Mouse (Mus musculus) bone marrow macrophage, adult 2 months (primary cell): ENCODE measurements at regions not wholly inside any gene's neighbourhood (a gene's known extent, or its start where the extent isn't known, plus 50 kb on each side); places are given as distances from the start of the nearest gene placed in this dataset.

Experiments used
- H3K27ac ChIP-seq: 2 replicates; pipeline ENCODE4 v1.5.1; 2012; ENCODE audit warnings: low read depth, low read length; ENCODE audit not compliant: insufficient read depth
- H3K4me1 ChIP-seq: 2 replicates; pipeline ENCODE4 v1.6.1; 2012; ENCODE audit warnings: low read length; ENCODE audit not compliant: control insufficient read depth, insufficient read depth
- H3K4me3 ChIP-seq: 2 replicates; pipeline ENCODE4 v1.5.1; 2012; ENCODE audit warnings: mild to moderate bottlenecking, low read length, moderate library complexity; ENCODE audit not compliant: insufficient read depth
- CTCF ChIP-seq: IDR thresholded peaks from 2 replicates; pipeline ENCODE4 v1.5.1; 2012; ENCODE audit warnings: low read depth, mild to moderate bottlenecking, low read length, moderate library complexity
- POLR2A ChIP-seq: IDR thresholded peaks from 2 replicates; pipeline ENCODE4 v1.6.1; 2012; ENCODE audit warnings: mild to moderate bottlenecking, low read depth, low read length, borderline replicate concordance

- H3K27ac ChIP-seq: no peak overlapping the region
- peaks cover 30% of the 10 kb centered on the region for H3K4me1 ChIP-seq
- TF ChIP-seq CTCF (no peak), POLR2A (no peak)
- no peak overlapping the region for H3K4me3 ChIP-seq
These were observed 198.1 kb upstream of the Jun start for GRCm38 (mm10) chr4:95250083-95250482.

GRCm38 (mm10) chr4:95269766-95270165 is 217.7 kb upstream of the Jun start:
- TF ChIP-seq POLR2A (no peak), CTCF (no peak)
- Histone ChIP-seq H3K4me1 (peaks cover 11% of the 10 kb centered on the region), H3K27ac (peak overlapping the region; percentile 57), H3K4me3 (no peak overlapping the region)

GRCm38 (mm10) chr4:95270389-95270788 is 218.4 kb upstream of the Jun start:
- peak overlapping the region; percentile 1; the same call in 1 of the 2 replicates for H3K27ac ChIP-seq
- peaks cover 11% of the 10 kb centered on the region for H3K4me1 ChIP-seq
- no peak overlapping the region for H3K4me3 ChIP-seq
- TF ChIP-seq CTCF: no peak
- TF ChIP-seq POLR2A: no peak

- no peak for TF ChIP-seq CTCF
- no peak for TF ChIP-seq POLR2A
- H3K4me3 ChIP-seq: no peak overlapping the region
- peaks cover 4% of the 10 kb centered on the region; the same call in 1 of the 2 replicates for H3K4me1 ChIP-seq
- no peak overlapping the region for H3K27ac ChIP-seq
These were observed 224.2 kb upstream of the Jun start for GRCm38 (mm10) chr4:95276231-95276630.

- no peak overlapping the region for H3K27ac ChIP-seq
- H3K4me1 ChIP-seq: peaks cover 4% of the 10 kb centered on the region; the same call in 1 of the 2 replicates
- TF ChIP-seq CTCF (no peak), POLR2A (no peak)
- no peak overlapping the region for H3K4me3 ChIP-seq
These were observed 226.1 kb upstream of the Jun start for GRCm38 (mm10) chr4:95277989-95278713.

GRCm38 (mm10) chr4:95278714-95279095 is 226.7 kb upstream of the Jun start:
- H3K4me1 ChIP-seq: peaks cover 4% of the 10 kb centered on the region; the same call in 1 of the 2 replicates
- TF ChIP-seq CTCF: no peak
- TF ChIP-seq POLR2A: no peak
- no peak overlapping the region for H3K4me3 ChIP-seq
- no peak overlapping the region for H3K27ac ChIP-seq

GRCm38 (mm10) chr4:95279200-95279599 is 227.2 kb upstream of the Jun start:
- Histone ChIP-seq H3K27ac (no peak overlapping the region), H3K4me1 (peaks cover 4% of the 10 kb centered on the region; the same call in 1 of the 2 replicates), H3K4me3 (no peak overlapping the region)
- TF ChIP-seq CTCF: no peak
- TF ChIP-seq POLR2A: no peak

- no peak overlapping the region for H3K27ac ChIP-seq
- no peaks in the 10 kb centered on the region for H3K4me1 ChIP-seq
- H3K4me3 ChIP-seq: no peak overlapping the region
- TF ChIP-seq CTCF: no peak
- no peak for TF ChIP-seq POLR2A
These were observed 230.1 kb upstream of the Jun start for GRCm38 (mm10) chr4:95282083-95282482.

- TF ChIP-seq CTCF (no peak), POLR2A (no peak)
- H3K27ac ChIP-seq: no peak overlapping the region
These were observed 231.8 kb upstream of the Jun start for GRCm38 (mm10) chr4:95283789-95284188.

GRCm38 (mm10) chr4:95284192-95284591 is 232.2 kb upstream of the Jun start:
- no peak for TF ChIP-seq CTCF
- TF ChIP-seq POLR2A: no peak
- Histone ChIP-seq H3K27ac (no peak overlapping the region), H3K4me1 (no peaks in the 10 kb centered on the region), H3K4me3 (no peak overlapping the region)

More at GRCm38 (mm10) chr4:95283789-95284188, 231.8 kb upstream of the Jun start:
- Histone ChIP-seq H3K4me3 (no peak overlapping the region), H3K4me1 (no peaks in the 10 kb centered on the region)

- TF ChIP-seq POLR2A (no peak), CTCF (no peak)
- H3K4me3 ChIP-seq: no peak overlapping the region
- H3K4me1 ChIP-seq: no peaks in the 10 kb centered on the region
- H3K27ac ChIP-seq: no peak overlapping the region
These were observed 232.7 kb upstream of the Jun start for GRCm38 (mm10) chr4:95284696-95285095.
